Mouse (Mus musculus): ENCODE measurements around the gene Tlr5. TPM values are rescaled to one million over a fixed set of nuclear protein-coding genes. Genes with fewer than 3 reads are reported as not detected.

The Tlr5 gene
- total and polyA plus RNA-seq, 3 experiments: not detected

- H3K4me1 ChIP-seq (ENCODE audit: control insufficient read depth in 1 of 2, insufficient read depth in 2 of 2): peaks cover 9 to 17% of the 10 kb centered on the region in 2 experiments; a peak in 3 of 4 replicates
- H3K36me3 ChIP-seq (replicated peaks in 1 of 2; ENCODE audit: control insufficient read depth in 1 of 2, insufficient read depth in 1 of 2, low read length in 1 of 2): no peaks in the 10 kb centered on the region
- H3K9ac ChIP-seq (ENCODE audit: insufficient read depth, low read depth): no peak overlapping the region
- H3K79me2 ChIP-seq (replicated peaks; ENCODE audit: control insufficient read depth, extremely low read depth, insufficient read depth, poor library complexity, severe bottlenecking): no peaks in the 10 kb centered on the region
- no peak for DNase-seq (ENCODE audit: extremely low read depth)
- H3K27me3 ChIP-seq (replicated peaks): peaks cover 6% of the 10 kb centered on the region
- H3K9me3 ChIP-seq (replicated peaks; ENCODE audit: low read length): no peaks in the 10 kb centered on the region
- dilution Hi-C loops (cut with MboI; ENCODE audit: extremely low pct_ligation_motif_present, extremely low pct_unique_long_range_greater_than_20kb, low sequenced_read_pairs): no loop called here
- H3K4me2 ChIP-seq (ENCODE audit: insufficient read depth, low read depth, poor library complexity, severe bottlenecking): no peak overlapping the region
- in situ Hi-C loops (cut with MboI; ENCODE audit: low pct_ligation_motif_present, low pct_unique_long_range_greater_than_20kb, low sequenced_read_pairs): no loop called here
- no peak overlapping the region for H3K27ac ChIP-seq (ENCODE audit: insufficient read depth, low read depth)
- no peak for TF ChIP-seq JUND (conservative IDR thresholded peaks at IDR 0.05; ENCODE audit: low read depth, low read length)
- TF ChIP-seq EP300 (IDR thresholded peaks at IDR 0.05; ENCODE audit: low read length): peak; percentile 72
- TF ChIP-seq CHD2 (IDR thresholded peaks at IDR 0.05; ENCODE audit: low read length): peak; percentile 52; the same call in 1 of the 2 replicates
- no peak overlapping the region for H3K4me3 ChIP-seq (replicated peaks in 1 of 3; ENCODE audit: low read depth in 2 of 3, low read length in 2 of 3, poor library complexity in 1 of 3)
Observed at GRCm38 (mm10) chr1:182953667-182954066, 921 bp upstream of the Tlr5 start.

GRCm38 (mm10) chr1:182955047-182955620, 546 bp downstream of the Tlr5 start:
- dilution Hi-C loops (cut with MboI; ENCODE audit: extremely low pct_ligation_motif_present, extremely low pct_unique_long_range_greater_than_20kb, low sequenced_read_pairs): no loop called here

DNA sequence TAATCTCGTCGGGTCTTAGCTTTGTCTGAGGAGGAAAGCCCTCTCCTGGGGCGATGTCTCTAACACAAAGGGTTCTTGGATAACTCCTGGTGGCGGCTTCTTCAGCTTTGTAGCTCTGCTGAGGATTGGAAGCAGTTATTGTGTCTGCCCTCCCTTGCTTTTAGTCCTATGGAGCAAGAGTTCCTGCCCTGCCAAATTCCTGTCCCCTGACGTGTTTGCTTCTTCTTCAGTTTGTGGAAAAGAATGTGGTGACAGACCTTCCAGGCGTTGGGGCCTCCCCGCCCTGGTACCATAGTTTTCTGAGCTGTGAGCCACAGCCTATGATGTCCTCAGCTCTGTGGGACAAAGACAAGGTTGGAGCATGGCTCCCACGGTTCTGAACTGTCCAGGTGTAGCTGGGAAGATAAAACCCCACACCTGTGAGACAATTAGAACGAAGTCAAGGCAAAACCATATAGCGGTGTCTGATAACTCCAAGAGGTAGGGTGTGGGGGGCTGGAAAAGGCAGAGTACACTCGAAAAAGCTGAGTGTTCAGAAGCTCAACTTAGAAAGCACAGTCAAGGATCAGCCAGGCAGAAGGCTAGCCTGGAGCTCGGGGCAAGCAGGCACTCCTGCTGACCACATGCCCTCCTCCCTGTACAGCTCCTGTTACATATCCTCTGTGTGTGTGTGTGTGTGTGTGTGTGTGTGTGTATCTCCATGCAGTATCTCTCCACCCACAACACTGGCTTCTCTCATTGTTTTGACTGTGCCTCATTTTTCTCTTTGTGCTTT, 1.8 kb downstream of the Tlr5 start:
- dilution Hi-C loops (cut with MboI; ENCODE audit: extremely low pct_ligation_motif_present, extremely low pct_unique_long_range_greater_than_20kb, low sequenced_read_pairs) (no loop called here), in situ Hi-C loops (cut with MboI; ENCODE audit: low pct_ligation_motif_present, low pct_unique_long_range_greater_than_20kb, low sequenced_read_pairs) (no loop called here)
- Histone ChIP-seq H3K4me1 (ENCODE audit: control insufficient read depth in 1 of 2, insufficient read depth in 2 of 2) (peaks cover 12 to 34% of the 10 kb centered on the region in 2 experiments; a peak in 3 of 4 replicates), H3K79me2 (replicated peaks; ENCODE audit: control insufficient read depth, extremely low read depth, insufficient read depth, poor library complexity, severe bottlenecking) (no peaks in the 10 kb centered on the region), H3K9ac (ENCODE audit: insufficient read depth, low read depth) (no peak overlapping the region), H3K4me3 (replicated peaks in 1 of 3; ENCODE audit: low read depth in 2 of 3, low read length in 2 of 3, poor library complexity in 1 of 3) (no peak overlapping the region), H3K9me3 (replicated peaks; ENCODE audit: low read length) (no peaks in the 10 kb centered on the region), H3K27me3 (replicated peaks) (no peaks in the 10 kb centered on the region), H3K27ac (ENCODE audit: insufficient read depth, low read depth) (no peak overlapping the region), H3K4me2 (ENCODE audit: insufficient read depth, low read depth, poor library complexity, severe bottlenecking) (no peak overlapping the region), H3K36me3 (replicated peaks in 1 of 2; ENCODE audit: control insufficient read depth in 1 of 2, insufficient read depth in 1 of 2, low read length in 1 of 2) (no peaks in the 10 kb centered on the region)
- TF ChIP-seq MAFK (IDR thresholded peaks at IDR 0.05; ENCODE audit: insufficient replicate concordance, low read length) (no peak), SIN3A (IDR thresholded peaks at IDR 0.05; ENCODE audit: low read length) (no peak), RAD21 (IDR thresholded peaks at IDR 0.05; ENCODE audit: low read depth, low read length) (no peak), ZKSCAN1 (IDR thresholded peaks at IDR 0.05; ENCODE audit: borderline replicate concordance, low read depth, low read length) (no peak)
- no peak for DNase-seq (ENCODE audit: extremely low read depth)

More at GRCm38 (mm10) chr1:182955047-182955620, 546 bp downstream of the Tlr5 start:
- Histone ChIP-seq H3K36me3 (replicated peaks in 1 of 2; ENCODE audit: control insufficient read depth in 1 of 2, insufficient read depth in 1 of 2, low read length in 1 of 2) (no peaks in the 10 kb centered on the region), H3K9me3 (replicated peaks; ENCODE audit: low read length) (no peaks in the 10 kb centered on the region), H3K4me3 (replicated peaks in 1 of 3; ENCODE audit: low read depth in 2 of 3, low read length in 2 of 3, poor library complexity in 1 of 3) (peak overlapping the region in 1 of 3 experiments; percentile 52), H3K27me3 (replicated peaks) (no peaks in the 10 kb centered on the region), H3K4me1 (ENCODE audit: control insufficient read depth in 1 of 2, insufficient read depth in 2 of 2) (peaks cover 9 to 25% of the 10 kb centered on the region in 2 experiments; a peak in 3 of 4 replicates), H3K4me2 (ENCODE audit: insufficient read depth, low read depth, poor library complexity, severe bottlenecking) (peak overlapping the region; percentile 41; the same call in 1 of the 2 replicates), H3K9ac (ENCODE audit: insufficient read depth, low read depth) (no peak overlapping the region), H3K27ac (ENCODE audit: insufficient read depth, low read depth) (no peak overlapping the region), H3K79me2 (replicated peaks; ENCODE audit: control insufficient read depth, extremely low read depth, insufficient read depth, poor library complexity, severe bottlenecking) (no peaks in the 10 kb centered on the region)
- TF ChIP-seq ZC3H11A (IDR thresholded peaks at IDR 0.05; ENCODE audit: low read depth, low read length): no peak
- TF ChIP-seq KAT2A (IDR thresholded peaks at IDR 0.05; ENCODE audit: insufficient replicate concordance, low read length): no peak
- no peak for TF ChIP-seq CHD1 (IDR thresholded peaks at IDR 0.05; ENCODE audit: low read depth, low read length)
- no peak for TF ChIP-seq CTCF (conservative IDR thresholded peaks at IDR 0.05 in 1 of 2, IDR thresholded peaks at IDR 0.05 in 1 of 2; ENCODE audit: low read depth in 2 of 2, low read length in 2 of 2)
- no peak for TF ChIP-seq USF2 (conservative IDR thresholded peaks at IDR 0.05; ENCODE audit: low read depth, low read length)
- no peak for TF ChIP-seq SIN3A (IDR thresholded peaks at IDR 0.05; ENCODE audit: low read length)
- TF ChIP-seq BHLHE40 (IDR thresholded peaks at IDR 0.05; ENCODE audit: low read depth, low read length): no peak
- TF ChIP-seq UBTF (IDR thresholded peaks at IDR 0.05; ENCODE audit: low read depth, low read length): no peak
- TF ChIP-seq ELF1 (IDR thresholded peaks at IDR 0.05; ENCODE audit: low read depth, low read length): no peak
- TF ChIP-seq IRF4 (IDR thresholded peaks at IDR 0.05; ENCODE audit: low read depth, low read length): no peak
- no peak for TF ChIP-seq TBP (conservative IDR thresholded peaks at IDR 0.05; ENCODE audit: low read depth, low read length)
- no peak for TF ChIP-seq ZMIZ1 (IDR thresholded peaks at IDR 0.05; ENCODE audit: low read depth, low read length)
- TF ChIP-seq NELFE (IDR thresholded peaks at IDR 0.05; ENCODE audit: low read depth, low read length): no peak
- TF ChIP-seq HCFC1 (IDR thresholded peaks at IDR 0.05; ENCODE audit: low read depth, low read length): no peak
- in situ Hi-C loops (cut with MboI; ENCODE audit: low pct_ligation_motif_present, low pct_unique_long_range_greater_than_20kb, low sequenced_read_pairs): no loop called here
- DNase-seq (ENCODE audit: extremely low read depth): no peak

Measured in CH12.LX (cell line).